Mouse (Mus musculus) hindbrain, embryonic 14.5 days (tissue): ENCODE results near the gene Elmo1. TPM values are rescaled to one million over a fixed set of nuclear protein-coding genes. Genes with fewer than 3 reads are reported as not detected.

Source experiments
- ATAC-seq: fragments of 200-750 bp; cut with Nextera tagmentation; 2 replicates; pipeline ENCODE4 v1.8.0; 2017; ENCODE audit warnings: moderate number of reproducible peaks, mild to moderate bottlenecking, moderate TSS enrichment, moderate library complexity; ENCODE audit not compliant: low FRiP score
- DNase-seq: peaks from one replicate; pipeline ENCODE4 v3.0.0-alpha.2; 2015; ENCODE audit warnings: low spot score
- H3K27ac ChIP-seq: fragments of 300-500 bp; sonication (generic); 2 replicates; pipeline ENCODE4 v1.5.1; 2014; ENCODE audit warnings: mild to moderate bottlenecking, moderate library complexity
- H3K27me3 ChIP-seq: fragments of 300-500 bp; sonication (generic); 2 replicates; pipeline ENCODE4 v1.6.1; 2014; ENCODE audit warnings: mild to moderate bottlenecking, low read length, mixed read lengths; ENCODE audit not compliant: control insufficient read depth, insufficient read depth
- H3K36me3 ChIP-seq: fragments of 300-500 bp; sonication (generic); replicated peaks from 2 replicates; pipeline ENCODE4 v1.6.1; 2014; ENCODE audit not compliant: control insufficient read depth, insufficient read depth
- H3K4me1 ChIP-seq: fragments of 300-500 bp; sonication (generic); replicated peaks from 2 replicates; pipeline ENCODE4 v1.6.1; 2014; ENCODE audit warnings: antibody characterized with exemption, low read length, mixed read lengths; ENCODE audit not compliant: control insufficient read depth, insufficient read depth
- H3K4me2 ChIP-seq: fragments of 300-500 bp; sonication (generic); replicated peaks from 2 replicates; pipeline ENCODE4 v1.6.1; 2014; ENCODE audit warnings: mild to moderate bottlenecking, moderate library complexity
- H3K4me3 ChIP-seq: fragments of 300-500 bp; sonication (generic); replicated peaks from 2 replicates; pipeline ENCODE4 v1.5.1; 2014; ENCODE audit warnings: mild to moderate bottlenecking, low read length
- H3K9ac ChIP-seq: fragments of 300-500 bp; sonication (generic); 2 replicates; pipeline ENCODE4 v1.6.1; 2014
- H3K9me3 ChIP-seq: fragments of 300-500 bp; sonication (generic); 2 replicates; pipeline ENCODE4 v1.6.1; 2016; ENCODE audit warnings: low read length; ENCODE audit not compliant: control insufficient read depth
- WGBS: fragments of 180-500 bp; shearing (Covaris S2); extraction: QIAGEN DNeasy Blood & Tissue Kit; methylation state at CpG from one replicate; pipeline ENCODE4 v1.1.7; 2014; 5-methylcytosine and 5-hydroxymethylcytosine counted together
- polyA plus RNA-seq: library from polyadenylated mRNA; unstranded; fragments of >200 nt; fragmentation: Nextera tagmentation; extraction: Ambion mirVana; gene quantifications from 2 replicates; pipeline ENCODE4 v1.2.1, GENCODE M21; 2014

Elmo1 gene
- polyA plus RNA-seq, 1 experiment from 2014 or later: 41.9 TPM

DNA sequence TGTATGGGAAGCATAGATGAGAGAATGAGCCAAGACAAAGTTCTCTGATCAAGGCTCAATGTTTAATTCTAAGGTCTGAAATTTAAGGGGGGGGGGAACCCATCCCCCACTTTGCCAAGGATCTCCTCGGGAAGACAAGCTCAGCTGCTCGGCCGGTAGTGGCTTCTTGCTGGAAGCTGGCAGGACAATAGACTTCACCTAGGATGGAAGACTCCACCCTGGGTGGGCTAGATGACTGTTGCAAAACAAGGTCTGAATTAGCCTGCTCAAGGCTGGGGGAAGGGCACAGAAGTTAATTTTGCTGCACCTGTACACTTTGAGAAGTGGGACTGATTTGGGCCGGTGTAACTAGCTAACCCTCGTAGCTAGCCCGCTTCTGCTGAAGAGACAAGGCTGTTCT is 25.6 kb downstream of the Elmo1 start:
- H3K36me3 ChIP-seq: no peaks in the 10 kb centered on the region
- no peak overlapping the region for H3K4me3 ChIP-seq
- no peak for ATAC-seq
- H3K4me2 ChIP-seq: no peak overlapping the region
- 64% methylated on average over 6 of the region's 6 CpGs for WGBS
- no peaks in the 10 kb centered on the region for H3K9me3 ChIP-seq
- no peaks in the 10 kb centered on the region for H3K27me3 ChIP-seq
- peaks cover 3% of the 10 kb centered on the region; the same call in 1 of the 2 replicates for H3K4me1 ChIP-seq
- no peak overlapping the region for H3K27ac ChIP-seq
- H3K9ac ChIP-seq: no peak overlapping the region
- no peak for DNase-seq

GRCm38 (mm10) chr13:20116868-20117510 is 26.6 kb downstream of the Elmo1 start:
- WGBS: 43% methylated on average over 1 of the region's 1 CpGs
- H3K27me3 ChIP-seq: no peaks in the 10 kb centered on the region
- peaks cover 3% of the 10 kb centered on the region; the same call in 1 of the 2 replicates for H3K4me1 ChIP-seq
- H3K27ac ChIP-seq: no peak overlapping the region
- H3K4me2 ChIP-seq: no peak overlapping the region
- no peak overlapping the region for H3K9ac ChIP-seq
- DNase-seq: no peak
- peak; percentile 64; the same call in 1 of the 2 replicates for ATAC-seq
- no peaks in the 10 kb centered on the region for H3K36me3 ChIP-seq
- H3K9me3 ChIP-seq: no peaks in the 10 kb centered on the region
- H3K4me3 ChIP-seq: no peak overlapping the region

GRCm38 (mm10) chr13:20117691-20118090 is 27.3 kb downstream of the Elmo1 start:
- Histone ChIP-seq H3K27ac (no peak overlapping the region), H3K4me1 (peaks cover 3% of the 10 kb centered on the region; the same call in 1 of the 2 replicates), H3K27me3 (no peaks in the 10 kb centered on the region), H3K9me3 (no peaks in the 10 kb centered on the region), H3K9ac (no peak overlapping the region), H3K4me2 (no peak overlapping the region), H3K4me3 (no peak overlapping the region), H3K36me3 (no peaks in the 10 kb centered on the region)
- no peak for DNase-seq
- WGBS: 71% methylated on average over 1 of the region's 1 CpGs
- no peak for ATAC-seq

- no peak for DNase-seq
- 92% methylated on average over 7 of the region's 7 CpGs for WGBS
- peaks cover 3% of the 10 kb centered on the region; the same call in 1 of the 2 replicates for H3K4me1 ChIP-seq
- H3K9me3 ChIP-seq: no peaks in the 10 kb centered on the region
- no peaks in the 10 kb centered on the region for H3K27me3 ChIP-seq
- no peak overlapping the region for H3K9ac ChIP-seq
- no peak overlapping the region for H3K4me2 ChIP-seq
- no peak overlapping the region for H3K4me3 ChIP-seq
- no peaks in the 10 kb centered on the region for H3K36me3 ChIP-seq
- no peak for ATAC-seq
- no peak overlapping the region for H3K27ac ChIP-seq
Measured at GRCm38 (mm10) chr13:20118909-20119308, 28.5 kb downstream of the Elmo1 start.

- WGBS: 79% methylated on average over 5 of the region's 5 CpGs
- ATAC-seq (no peak), DNase-seq (no peak)
- Histone ChIP-seq H3K9ac (no peak overlapping the region), H3K4me1 (peaks cover 2% of the 10 kb centered on the region; the same call in 1 of the 2 replicates), H3K27me3 (no peaks in the 10 kb centered on the region), H3K4me3 (no peak overlapping the region), H3K4me2 (no peak overlapping the region), H3K27ac (no peak overlapping the region), H3K36me3 (no peaks in the 10 kb centered on the region), H3K9me3 (no peaks in the 10 kb centered on the region)
Measured at GRCm38 (mm10) chr13:20120723-20121122, 30.3 kb downstream of the Elmo1 start.

GRCm38 (mm10) chr13:20121385-20122043 is 31.1 kb downstream of the Elmo1 start:
- no peaks in the 10 kb centered on the region for H3K27me3 ChIP-seq
- no peak overlapping the region for H3K4me2 ChIP-seq
- WGBS: 84% methylated on average over 8 of the region's 8 CpGs
- ATAC-seq: no peak
- no peak overlapping the region for H3K27ac ChIP-seq
- no peak overlapping the region for H3K4me3 ChIP-seq
- no peak for DNase-seq
- no peak overlapping the region for H3K9ac ChIP-seq
- no peaks in the 10 kb centered on the region for H3K9me3 ChIP-seq
- H3K36me3 ChIP-seq: no peaks in the 10 kb centered on the region
- no peaks in the 10 kb centered on the region; the same call in 1 of the 2 replicates for H3K4me1 ChIP-seq

DNA sequence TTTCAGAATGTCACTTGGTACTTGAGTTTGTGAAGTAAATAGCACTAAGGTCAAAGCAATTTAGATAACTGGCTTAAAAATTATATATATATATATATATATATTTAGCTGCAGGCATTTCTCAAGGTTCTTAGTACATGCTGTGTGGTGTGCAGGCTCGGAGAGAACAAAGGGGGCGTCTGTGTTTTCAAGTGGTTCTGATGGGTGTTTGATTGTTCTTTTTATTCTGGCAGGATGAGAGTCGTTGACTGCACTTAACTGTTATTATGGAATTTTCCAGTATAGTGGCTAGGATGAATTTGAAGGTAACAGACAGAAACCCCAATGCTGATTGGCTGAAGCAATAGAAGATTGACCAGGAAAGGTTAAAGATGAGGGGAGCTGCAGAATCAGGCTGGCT is 33.6 kb downstream of the Elmo1 start:
- Histone ChIP-seq H3K4me2 (no peak overlapping the region), H3K9me3 (no peaks in the 10 kb centered on the region), H3K27ac (no peak overlapping the region), H3K4me1 (no peaks in the 10 kb centered on the region), H3K27me3 (no peaks in the 10 kb centered on the region), H3K9ac (no peak overlapping the region), H3K4me3 (no peak overlapping the region), H3K36me3 (no peaks in the 10 kb centered on the region)
- 63% methylated on average over 3 of the region's 3 CpGs for WGBS
- ATAC-seq (no peak), DNase-seq (no peak)

- H3K4me2 ChIP-seq: no peak overlapping the region
- no peaks in the 10 kb centered on the region for H3K27me3 ChIP-seq
Measured at GRCm38 (mm10) chr13:20124965-20125364, 34.6 kb downstream of the Elmo1 start.

GRCm38 (mm10) chr13:20125845-20126244 is 35.4 kb downstream of the Elmo1 start:
- Histone ChIP-seq H3K27ac (no peak overlapping the region), H3K36me3 (no peaks in the 10 kb centered on the region), H3K9me3 (no peaks in the 10 kb centered on the region), H3K4me2 (no peak overlapping the region), H3K27me3 (no peaks in the 10 kb centered on the region), H3K4me1 (no peaks in the 10 kb centered on the region), H3K4me3 (no peak overlapping the region), H3K9ac (no peak overlapping the region)
- ATAC-seq (no peak), DNase-seq (no peak)
- 94% methylated on average over 10 of the region's 10 CpGs for WGBS

More at GRCm38 (mm10) chr13:20124965-20125364, 34.6 kb downstream of the Elmo1 start:
- WGBS: 81% methylated on average over 7 of the region's 7 CpGs
- no peak for DNase-seq
- no peaks in the 10 kb centered on the region for H3K36me3 ChIP-seq
- no peaks in the 10 kb centered on the region for H3K9me3 ChIP-seq
- ATAC-seq: no peak
- H3K9ac ChIP-seq: no peak overlapping the region
- H3K4me1 ChIP-seq: no peaks in the 10 kb centered on the region
- H3K4me3 ChIP-seq: no peak overlapping the region
- no peak overlapping the region for H3K27ac ChIP-seq
